Mouse (Mus musculus) heart, embryonic 14.5 days (tissue): ENCODE results near the gene Zfp646. TPM values are rescaled to one million over a fixed set of nuclear protein-coding genes. Genes with fewer than 3 reads are reported as not detected.
A peak's percentile ranks its signal among the peaks of the same experiment; 100 is the strongest.

Experiments
- ATAC-seq: fragments of 200-750 bp; cut with Nextera tagmentation; 2 replicates; pipeline ENCODE4 v1.8.0; 2017; ENCODE audit warnings: low read depth, moderate TSS enrichment; ENCODE audit not compliant: insufficient number of reproducible peaks, insufficient read depth, low FRiP score
- H3K27ac ChIP-seq, 2 experiments: fragments of 200-500 bp in 1 of 2; fragments of 300-500 bp in 1 of 2; sonication (generic) in 1 of 2; replicated peaks in 1 of 2; 2 replicates each; pipeline ENCODE4 v1.5.1; 2012 to 2014; ENCODE audit warnings: low read depth in 2 of 2, low read length in 2 of 2, control low read depth in 1 of 2, mild to moderate bottlenecking in 1 of 2, mixed read lengths in 1 of 2; ENCODE audit not compliant: control insufficient read depth in 1 of 2, insufficient read depth in 1 of 2
- H3K27me3 ChIP-seq: fragments of 300-500 bp; sonication (generic); 2 replicates; pipeline ENCODE4 v1.6.1; 2014; ENCODE audit warnings: mild to moderate bottlenecking, low read length, control low read depth; ENCODE audit not compliant: control insufficient read depth, insufficient read depth
- H3K36me3 ChIP-seq: fragments of 300-500 bp; sonication (generic); 2 replicates; pipeline ENCODE4 v1.6.1; 2014; ENCODE audit warnings: mild to moderate bottlenecking, control low read depth, low read length, mixed read lengths; ENCODE audit not compliant: control insufficient read depth, insufficient read depth
- H3K4me1 ChIP-seq, 2 experiments: fragments of 200-500 bp in 1 of 2; fragments of 300-500 bp in 1 of 2; sonication (generic) in 1 of 2; 2 replicates each; pipeline ENCODE4 v1.6.1; 2012 to 2014; ENCODE audit warnings: low read length in 2 of 2, control low read depth in 1 of 2, mixed read lengths in 1 of 2; ENCODE audit not compliant: control insufficient read depth in 2 of 2, insufficient read depth in 2 of 2
- H3K4me2 ChIP-seq: fragments of 300-500 bp; sonication (generic); 2 replicates; pipeline ENCODE4 v1.6.1; 2014; ENCODE audit warnings: mild to moderate bottlenecking, low read length
- H3K4me3 ChIP-seq, 2 experiments: fragments of 200-500 bp in 1 of 2; fragments of 300-500 bp in 1 of 2; sonication (generic) in 1 of 2; 2 replicates each; pipeline ENCODE4 v1.5.1; 2012 to 2014; ENCODE audit warnings: low read length in 2 of 2, mild to moderate bottlenecking in 2 of 2, control low read depth in 1 of 2, low read depth in 1 of 2, moderate library complexity in 1 of 2; ENCODE audit not compliant: control insufficient read depth in 1 of 2, insufficient read depth in 1 of 2
- H3K9ac ChIP-seq: fragments of 300-500 bp; sonication (generic); 2 replicates; pipeline ENCODE4 v1.6.1; 2014; ENCODE audit warnings: mild to moderate bottlenecking, low read length
- H3K9me3 ChIP-seq: fragments of 300-500 bp; sonication (generic); 2 replicates; pipeline ENCODE4 v1.6.1; 2016; ENCODE audit warnings: low read length, control low read depth; ENCODE audit not compliant: control insufficient read depth
- WGBS: fragments of 180-500 bp; shearing (Covaris S2); extraction: QIAGEN DNeasy Blood & Tissue Kit; methylation state at CpG from one replicate; pipeline ENCODE4 v1.1.7; 2014; 5-methylcytosine and 5-hydroxymethylcytosine counted together
- polyA plus RNA-seq: library from polyadenylated mRNA; unstranded; fragments of >200 nt; fragmentation: Nextera tagmentation; extraction: Ambion mirVana; gene quantifications from 2 replicates; pipeline ENCODE4 v1.2.1, GENCODE M21; 2014

The Zfp646 gene
- polyA plus RNA-seq, 1 experiment from 2014 or later, result 8.9 TPM

GRCm38 (mm10) chr7:127842001-127842718 lies 33.9 kb upstream of the Zfp646 start:
- under 1% methylated on average over 40 of the region's 40 CpGs for WGBS
- peak; percentile 27; the same call in 1 of the 2 replicates for ATAC-seq
- peak overlapping the region; percentile 74 to 91 for H3K27ac ChIP-seq
- peak overlapping the region; percentile 92 for H3K9ac ChIP-seq
- peaks cover 5 to 9% of the 10 kb centered on the region in 2 experiments; a peak in 3 of 4 replicates for H3K4me1 ChIP-seq
- no peaks in the 10 kb centered on the region for H3K9me3 ChIP-seq
- H3K4me2 ChIP-seq, result peak overlapping the region; percentile 92
- H3K4me3 ChIP-seq, result peak overlapping the region; percentile 71 to 93
- H3K36me3 ChIP-seq, result peaks cover 42% of the 10 kb centered on the region
- H3K27me3 ChIP-seq, result no peaks in the 10 kb centered on the region

GRCm38 (mm10) chr7:127849973-127850875 lies 25.8 kb upstream of the Zfp646 start:
- Histone ChIP-seq H3K9ac (no peak overlapping the region), H3K4me1 (no peaks in the 10 kb centered on the region; a peak in 1 of 4 replicates), H3K9me3 (no peaks in the 10 kb centered on the region), H3K4me3 (no peak overlapping the region), H3K36me3 (peaks cover 37% of the 10 kb centered on the region), H3K4me2 (no peak overlapping the region), H3K27ac (no peak overlapping the region), H3K27me3 (no peaks in the 10 kb centered on the region)
- no peak for ATAC-seq
- WGBS, result 62% methylated on average over 6 of the region's 6 CpGs

GRCm38 (mm10) chr7:127850906-127851305 lies 25.1 kb upstream of the Zfp646 start:
- Histone ChIP-seq H3K4me1 (no peaks in the 10 kb centered on the region; a peak in 1 of 4 replicates), H3K27ac (no peak overlapping the region), H3K36me3 (peaks cover 31% of the 10 kb centered on the region), H3K4me3 (no peak overlapping the region), H3K27me3 (no peaks in the 10 kb centered on the region), H3K9ac (no peak overlapping the region), H3K4me2 (no peak overlapping the region), H3K9me3 (no peaks in the 10 kb centered on the region)
- WGBS, result 58% methylated on average over 5 of the region's 5 CpGs
- no peak for ATAC-seq

- Histone ChIP-seq H3K9me3 (0 out of 2 replicates have a peak, but pooled peaks cover 3% of the 10 kb centered on the region), H3K27ac (no peak overlapping the region), H3K9ac (no peak overlapping the region), H3K4me3 (no peak overlapping the region), H3K36me3 (no peaks in the 10 kb centered on the region), H3K4me1 (no peaks in the 10 kb centered on the region), H3K27me3 (no peaks in the 10 kb centered on the region), H3K4me2 (no peak overlapping the region)
- ATAC-seq, result no peak
- 83% methylated on average over 6 of the region's 6 CpGs for WGBS
These were observed 17.8 kb upstream of the Zfp646 start for GRCm38 (mm10) chr7:127858258-127858657.

- Histone ChIP-seq H3K36me3 (peaks cover 45% of the 10 kb centered on the region), H3K4me2 (no peak overlapping the region), H3K4me3 (no peak overlapping the region), H3K4me1 (0 out of 4 replicates have a peak, but pooled peaks cover 0 to 3% of the 10 kb centered on the region in 2 experiments), H3K27ac (no peak overlapping the region), H3K9ac (no peak overlapping the region), H3K27me3 (no peaks in the 10 kb centered on the region), H3K9me3 (no peaks in the 10 kb centered on the region)
- ATAC-seq, result no peak
- WGBS, result 93% methylated on average over 12 of the region's 12 CpGs
These were observed 9.6 kb upstream of the Zfp646 start for GRCm38 (mm10) chr7:127866434-127866833.

GRCm38 (mm10) chr7:127867641-127868040 lies 8.4 kb upstream of the Zfp646 start:
- no peak overlapping the region for H3K4me2 ChIP-seq
- no peak overlapping the region for H3K27ac ChIP-seq
- H3K27me3 ChIP-seq, result no peaks in the 10 kb centered on the region
- no peaks in the 10 kb centered on the region for H3K9me3 ChIP-seq
- 0 out of 4 replicates have a peak, but pooled peaks cover 0 to 3% of the 10 kb centered on the region in 2 experiments for H3K4me1 ChIP-seq
- 96% methylated on average over 18 of the region's 18 CpGs for WGBS
- peaks cover 51% of the 10 kb centered on the region for H3K36me3 ChIP-seq
- H3K9ac ChIP-seq, result no peak overlapping the region
- no peak for ATAC-seq
- H3K4me3 ChIP-seq, result no peak overlapping the region

GRCm38 (mm10) chr7:127869149-127869810 lies 6.7 kb upstream of the Zfp646 start:
- no peak overlapping the region for H3K27ac ChIP-seq
- H3K9ac ChIP-seq, result no peak overlapping the region
- 56% methylated on average over 3 of the region's 3 CpGs for WGBS
- no peak for ATAC-seq
- no peaks in the 10 kb centered on the region for H3K9me3 ChIP-seq
- H3K36me3 ChIP-seq, result peaks cover 50% of the 10 kb centered on the region
- H3K27me3 ChIP-seq, result no peaks in the 10 kb centered on the region
- H3K4me3 ChIP-seq, result no peak overlapping the region
- peaks cover 0 to 8% of the 10 kb centered on the region in 2 experiments; a peak in 2 of 4 replicates for H3K4me1 ChIP-seq
- H3K4me2 ChIP-seq, result no peak overlapping the region
